Mouse (Mus musculus): ENCODE measurements around the gene Fcna. TPM values are rescaled to one million over a fixed set of nuclear protein-coding genes. Genes with fewer than 3 reads are reported as not detected.

The Fcna gene
- total RNA-seq (2021) = 1 to 10 TPM; 1.8 to 5.3 TPM
- long read RNA-seq, experiment 1, transcript Fcna-201 (10 exons, 1,374 nt) = major isoform, 6 of 10 reads
- long read RNA-seq, experiment 1, partial matches to known transcripts = 1 of 10 reads
- long read RNA-seq, experiment 1, other reads (novel, unspliced or antisense) = 3 of 10 reads
- long read RNA-seq, experiment 2, partial matches to known transcripts = 0 of 2 reads
- long read RNA-seq, experiment 2, other reads (novel, unspliced or antisense) = 0 of 2 reads

- DNase-seq = no peak
- intact Hi-C loops (cut with DNase I) = no loop called here
- Histone ChIP-seq H3K4me3 (peak within 1 kb of the TSS; percentile 32), H3K27ac (peak within 1 kb of the TSS; percentile 35; the same call in 1 of the 2 replicates)
- TF ChIP-seq CTCF (IDR thresholded peaks at IDR 0.05) = no peak
Measured at GRCm38 (mm10) chr2:25627811-25628210, at the start of gene Fcna. Fcna (minus strand) TSS chr2:25628030.

DNA sequence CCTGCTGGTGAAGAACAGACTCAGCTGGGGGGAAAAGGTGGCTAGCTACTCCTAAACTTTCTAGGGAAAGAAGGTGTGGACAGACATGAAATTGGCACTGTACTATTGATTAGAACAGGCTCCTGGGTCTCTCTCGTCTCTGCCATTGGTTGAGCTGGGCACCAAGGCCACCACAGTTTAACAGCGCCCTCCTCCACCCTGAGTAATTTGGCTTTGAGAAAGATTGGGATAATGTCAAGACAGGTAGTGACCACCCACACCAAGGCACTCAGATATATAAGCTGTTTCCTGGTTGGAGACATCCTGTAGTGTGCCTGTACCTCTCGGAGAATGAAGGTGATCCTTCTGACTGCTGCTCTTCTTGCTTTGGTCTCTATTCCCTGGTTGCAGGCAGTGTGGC is 48.7 kb upstream of the Fcna start, which contains the start of gene Lcn6:
Gene Lcn6, plus strand, starts transcription at position 301 of the 400 bp plus-strand sequence.
- intact Hi-C loops (cut with DNase I) = no loop called here
- Histone ChIP-seq H3K27ac (no peak within 1 kb of the TSS), H3K4me3 (no peak within 1 kb of the TSS)
- no peak for TF ChIP-seq CTCF (IDR thresholded peaks at IDR 0.05)
- no peak for DNase-seq

DNA sequence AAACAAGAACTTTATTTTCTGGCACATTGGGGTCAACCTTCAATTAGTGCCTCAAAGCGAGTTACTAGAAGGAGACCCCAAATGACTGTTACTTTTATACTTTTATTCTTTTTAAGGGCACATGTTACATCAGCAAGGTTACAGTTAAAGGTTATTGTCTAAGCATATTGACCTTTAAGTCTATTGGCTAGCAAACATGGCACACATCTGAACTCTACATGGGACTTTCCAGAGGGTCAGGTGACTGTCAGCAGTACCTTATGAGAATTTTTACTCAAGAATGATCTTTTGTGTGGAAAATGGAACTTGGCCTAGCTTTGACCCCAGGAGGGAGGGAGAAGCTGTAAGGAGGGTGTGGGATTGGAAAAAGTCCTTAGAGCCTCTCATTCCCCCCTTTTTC is 38.7 kb upstream of the Fcna start:
- Histone ChIP-seq H3K27ac (no peak overlapping the region), H3K4me3 (no peak overlapping the region)
- DNase-seq = no peak
- intact Hi-C loops (cut with DNase I) = no loop called here
- no peak for TF ChIP-seq CTCF (IDR thresholded peaks at IDR 0.05)

GRCm38 (mm10) chr2:25664125-25664524 is 36.3 kb upstream of the Fcna start:
- H3K27ac ChIP-seq = no peak overlapping the region
- intact Hi-C loops (cut with DNase I) = no loop called here
- DNase-seq = no peak
- TF ChIP-seq CTCF (IDR thresholded peaks at IDR 0.05) = no peak
- no peak overlapping the region for H3K4me3 ChIP-seq

DNA sequence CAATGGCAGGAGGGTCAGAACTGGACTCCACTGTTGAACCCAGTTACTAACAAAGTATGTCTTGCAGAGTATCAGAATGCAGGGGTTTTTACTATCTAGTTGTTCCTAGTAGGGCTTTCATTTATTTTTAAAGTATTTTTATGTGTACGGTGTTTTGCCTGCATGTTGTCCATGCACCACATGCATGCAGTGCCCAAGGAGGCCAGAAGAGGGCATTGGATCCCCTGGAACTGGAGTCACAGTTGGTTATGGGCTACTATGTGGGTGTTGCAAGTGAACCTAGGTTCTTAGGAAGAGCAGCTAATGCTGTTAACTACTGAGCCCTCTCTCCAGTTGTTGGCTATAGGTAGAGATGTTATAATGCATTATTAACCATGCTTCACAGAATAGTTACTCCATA is 35.7 kb upstream of the Fcna start:
- TF ChIP-seq CTCF (IDR thresholded peaks at IDR 0.05) = peak; percentile 68
- H3K4me3 ChIP-seq = no peak overlapping the region
- peak; percentile 61 for DNase-seq
- intact Hi-C loops (cut with DNase I) = no loop called here
- H3K27ac ChIP-seq = no peak overlapping the region

DNA sequence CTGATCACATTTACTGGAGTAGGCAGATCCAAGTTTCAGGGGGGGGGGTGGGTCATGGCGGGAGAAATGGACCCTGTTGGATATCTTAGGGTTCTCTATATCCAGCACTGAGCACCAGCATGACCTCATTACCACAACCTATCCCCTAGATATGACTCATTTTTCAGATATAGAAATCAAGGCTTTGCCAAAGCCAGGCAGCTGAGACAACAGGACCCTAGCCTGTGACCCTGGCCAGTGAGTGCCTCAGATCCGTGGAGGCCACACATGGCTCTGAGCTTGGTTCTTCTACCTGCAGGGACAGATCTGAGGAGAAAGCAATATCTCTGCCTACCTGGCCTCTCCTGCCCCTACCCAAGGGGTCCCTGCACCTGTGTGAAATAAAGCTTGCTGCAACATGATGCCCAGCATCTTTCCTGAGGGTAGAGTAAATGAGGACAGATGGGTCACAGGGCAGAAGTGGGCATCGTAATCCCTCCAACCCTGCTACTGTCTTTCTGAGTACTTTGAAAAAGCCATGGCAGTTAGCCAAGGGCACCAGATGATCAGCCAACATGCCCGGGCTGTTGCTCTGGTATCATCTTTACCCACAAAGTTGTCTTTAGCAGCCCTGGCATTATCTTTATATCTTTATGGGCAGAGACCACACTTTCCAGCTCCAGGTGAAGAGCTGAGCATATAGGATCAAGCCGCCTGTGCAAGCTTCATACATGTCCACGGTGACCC is 33.6 kb upstream of the Fcna start:
- intact Hi-C loops (cut with DNase I) = no loop called here
- Histone ChIP-seq H3K27ac (no peak overlapping the region), H3K4me3 (no peak overlapping the region)
- TF ChIP-seq CTCF (IDR thresholded peaks at IDR 0.05) = no peak
- no peak for DNase-seq

DNA sequence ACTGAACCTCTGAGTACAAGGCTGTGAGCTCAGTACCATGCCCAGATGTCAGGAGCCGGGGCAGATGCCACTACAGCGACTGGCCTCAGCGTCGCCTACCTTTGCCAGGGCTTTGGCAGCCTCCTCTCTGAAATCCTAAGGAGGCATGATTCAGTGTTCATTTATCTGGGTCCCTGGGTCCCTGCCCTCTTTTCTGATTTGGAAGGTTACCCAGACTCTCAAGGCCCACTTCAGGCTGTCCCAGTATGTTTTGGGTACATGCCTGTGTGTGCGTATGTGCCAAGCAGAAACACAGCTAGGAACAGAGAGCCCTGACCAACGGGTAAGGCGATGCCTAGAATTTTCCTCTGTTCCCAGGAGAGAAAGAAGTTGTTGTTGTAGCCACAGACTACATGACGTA is 32.4 kb upstream of the Fcna start:
- H3K27ac ChIP-seq = no peak overlapping the region
- H3K4me3 ChIP-seq = no peak overlapping the region
- no peak for TF ChIP-seq CTCF (IDR thresholded peaks at IDR 0.05)
- intact Hi-C loops (cut with DNase I) = no loop called here
- DNase-seq = no peak

DNA sequence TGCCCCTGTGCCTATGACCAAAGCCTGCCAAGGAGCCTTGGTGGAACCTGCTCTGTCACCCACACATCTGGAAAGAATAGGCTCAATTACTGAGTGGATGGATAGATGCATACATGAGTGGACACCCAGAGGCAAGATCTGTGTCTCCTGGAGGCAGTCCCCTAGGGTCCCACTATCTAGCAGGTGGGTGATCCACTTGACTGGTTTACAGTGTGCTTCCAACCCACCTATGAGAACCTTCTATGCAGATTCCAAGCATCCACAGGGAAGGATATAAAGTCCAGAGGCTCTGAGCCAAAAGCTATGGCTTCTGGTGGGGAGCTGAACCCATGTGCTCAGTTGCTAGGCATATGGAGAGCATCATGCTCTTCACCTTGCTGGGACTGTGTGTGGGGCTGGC is 29.8 kb upstream of the Fcna start, which contains the start of gene Lcn5:
Gene Lcn5, plus strand, starts transcription at position 301 of the 400 bp plus-strand sequence.
- TF ChIP-seq CTCF (IDR thresholded peaks at IDR 0.05) = no peak
- DNase-seq = no peak
- Histone ChIP-seq H3K4me3 (no peak within 1 kb of the TSS), H3K27ac (peak within 1 kb of the TSS; percentile 59)
- intact Hi-C loops (cut with DNase I) = loop anchor here (5.0 kb wide), 1 partner anchor 50 kb away; the partner anchor contains the start of gene Bmyc

GRCm38 (mm10) chr2:25657246-25657645 is 29.4 kb upstream of the Fcna start:
- H3K4me3 ChIP-seq = no peak overlapping the region
- no peak for DNase-seq
- intact Hi-C loops (cut with DNase I) = loop anchor here (5.0 kb wide), 1 partner anchor 50 kb away; the partner anchor contains the start of gene Bmyc
- H3K27ac ChIP-seq = peak overlapping the region; percentile 59
- TF ChIP-seq CTCF (IDR thresholded peaks at IDR 0.05) = no peak

DNA sequence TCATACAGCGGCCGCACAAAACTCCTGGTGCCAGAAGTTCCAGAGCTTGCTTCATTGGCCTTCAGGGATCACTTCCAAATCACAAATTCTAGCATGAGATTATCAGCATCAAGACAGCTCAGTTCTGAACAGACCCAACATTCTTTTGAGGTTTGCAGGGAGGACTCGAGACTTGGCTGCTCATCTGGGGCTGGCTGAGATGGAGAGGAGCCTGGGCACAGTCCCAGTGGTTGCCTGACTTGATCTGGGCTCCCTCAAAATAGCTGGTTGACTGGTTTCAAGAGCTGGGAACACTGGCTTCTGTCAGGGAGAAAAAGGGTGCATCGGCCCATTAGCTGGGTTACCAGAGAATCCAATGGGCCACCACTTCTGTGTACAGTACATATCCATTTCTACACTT is 28.9 kb upstream of the Fcna start:
- no peak for TF ChIP-seq CTCF (IDR thresholded peaks at IDR 0.05)
- Histone ChIP-seq H3K4me3 (no peak overlapping the region), H3K27ac (peak overlapping the region; percentile 59)
- DNase-seq = peak; percentile 72
- intact Hi-C loops (cut with DNase I) = loop anchor here (5.0 kb wide), 1 partner anchor 51 kb away; the partner anchor contains the start of gene Bmyc

DNA sequence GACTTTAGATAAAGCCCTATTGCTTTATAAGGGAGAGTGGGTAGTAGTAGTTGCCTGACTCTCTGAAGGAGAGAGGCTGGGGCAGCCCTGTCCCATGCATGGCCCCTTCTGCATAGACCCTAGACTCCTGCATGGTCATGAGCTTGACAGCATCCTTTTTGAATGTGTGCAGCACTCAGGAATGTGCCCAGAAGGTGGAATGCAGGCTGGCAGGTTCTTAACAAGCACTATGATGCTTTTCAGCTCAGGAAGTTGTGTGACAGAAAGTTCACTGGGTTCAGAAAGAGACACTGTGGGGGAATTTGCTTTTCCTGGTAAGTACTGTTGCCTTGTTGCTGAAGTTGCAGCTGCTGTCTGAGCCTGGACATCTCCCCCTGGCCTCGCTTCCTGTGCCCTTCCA is 26.7 kb upstream of the Fcna start:
- TF ChIP-seq CTCF (IDR thresholded peaks at IDR 0.05) = no peak
- H3K4me3 ChIP-seq = no peak overlapping the region
- peak; percentile 47 for DNase-seq
- intact Hi-C loops (cut with DNase I) = no loop called here
- no peak overlapping the region for H3K27ac ChIP-seq

DNA sequence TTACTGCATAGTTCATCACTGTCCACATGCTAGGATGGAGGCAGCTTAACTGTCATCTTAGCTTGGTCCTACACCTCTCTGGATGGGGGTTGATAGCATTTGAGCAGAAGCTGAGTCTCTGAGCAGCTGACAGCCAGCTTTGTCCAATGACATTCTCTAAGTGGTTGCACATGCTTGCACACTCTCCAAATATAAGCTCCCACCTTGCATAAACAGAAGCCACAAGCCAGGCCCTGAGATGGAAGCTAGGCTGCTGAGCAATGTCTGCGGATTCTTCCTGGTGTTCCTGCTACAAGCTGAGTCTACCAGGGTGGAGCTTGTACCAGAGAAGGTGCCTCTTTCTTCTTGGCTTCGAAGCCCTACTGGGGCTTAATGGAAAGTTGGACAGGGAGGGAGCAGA is 25.1 kb upstream of the Fcna start, which contains the start of gene Lcn8:
Gene Lcn8, plus strand, starts transcription at position 219 of the 400 bp plus-strand sequence.
- TF ChIP-seq CTCF (IDR thresholded peaks at IDR 0.05) = no peak
- Histone ChIP-seq H3K4me3 (no peak within 1 kb of the TSS), H3K27ac (no peak within 1 kb of the TSS)
- DNase-seq = no peak
- intact Hi-C loops (cut with DNase I) = no loop called here

DNA sequence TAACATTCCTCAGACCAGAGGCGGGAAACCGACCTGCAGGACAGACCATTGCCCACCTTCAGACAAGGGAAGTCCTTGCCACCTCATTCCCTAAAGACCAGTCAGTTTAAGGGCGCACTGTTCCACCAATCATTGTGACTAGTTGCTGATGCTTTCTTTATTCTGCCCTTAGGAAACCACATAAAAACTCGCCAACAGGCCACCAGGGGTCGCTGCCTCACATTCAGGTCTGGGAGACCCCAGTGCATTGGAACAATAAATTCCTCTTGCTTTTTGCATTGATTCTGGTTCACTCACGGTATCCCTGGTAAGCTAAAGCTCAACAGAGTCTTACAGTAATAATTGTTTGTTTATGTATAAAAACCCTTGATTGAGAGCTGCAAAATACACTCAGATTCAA is 12.1 kb upstream of the Fcna start:
- DNase-seq = peak; percentile 56
- no peak overlapping the region for H3K4me3 ChIP-seq
- no peak overlapping the region for H3K27ac ChIP-seq
- intact Hi-C loops (cut with DNase I) = no loop called here
- peak; percentile 67 for TF ChIP-seq CTCF (IDR thresholded peaks at IDR 0.05)

Data from gastrocnemius, adult 2 months (tissue).